Mouse (Mus musculus) erythroblast, embryonic 14.5 days (primary cell): ENCODE data around the gene Rbmx2. TPM values are rescaled to one million over a fixed set of nuclear protein-coding genes. Genes with fewer than 3 reads are reported as not detected.

Experiments
- H3K27me3 ChIP-seq: 2 replicates; pipeline ENCODE4 v1.6.1; 2012; ENCODE audit warnings: inconsistent platforms; ENCODE audit not compliant: control insufficient read depth
- H3K36me3 ChIP-seq: 2 replicates; pipeline ENCODE4 v1.6.1; 2012; ENCODE audit warnings: mild to moderate bottlenecking, inconsistent platforms; ENCODE audit not compliant: control insufficient read depth
- H3K4me1 ChIP-seq: 2 replicates; pipeline ENCODE4 v1.6.1; 2012; ENCODE audit warnings: inconsistent platforms; ENCODE audit not compliant: control insufficient read depth
- H3K4me3 ChIP-seq: replicated peaks from 2 replicates; pipeline ENCODE3; 2012; ENCODE audit warnings: moderate library complexity, mild to moderate bottlenecking, inconsistent platforms
- H3K9me3 ChIP-seq: 2 replicates; pipeline ENCODE4 v1.6.1; 2012; ENCODE audit warnings: low read length, inconsistent platforms, mixed read lengths; ENCODE audit not compliant: control insufficient read depth
- GATA1 ChIP-seq: IDR thresholded peaks from 2 replicates; pipeline ENCODE4 v1.6.1; 2012; ENCODE audit warnings: low read length, inconsistent platforms, mixed read lengths
- TAL1 ChIP-seq: IDR thresholded peaks from 3 replicates; pipeline ENCODE4 v1.6.1; 2012; ENCODE audit warnings: low read length, inconsistent platforms, mixed read lengths
- polyA plus RNA-seq: library from polyadenylated mRNA; stranded (reverse); fragments of >175 nt; gene quantifications from 2 replicates; pipeline ENCODE4 v1.2.3, GENCODE M21; 2012

Rbmx2 gene
- polyA plus RNA-seq, 1 experiment, result 3.9 TPM

- Histone ChIP-seq H3K4me3 (no peak overlapping the region), H3K27me3 (no peaks in the 10 kb centered on the region), H3K9me3 (no peaks in the 10 kb centered on the region), H3K4me1 (no peaks in the 10 kb centered on the region), H3K36me3 (no peaks in the 10 kb centered on the region)
- no peak for TF ChIP-seq GATA1
- no peak for TF ChIP-seq TAL1
Measured at GRCm38 (mm10) chrX:48754710-48755283, 60.0 kb downstream of the Rbmx2 start.

Other genes with a start within 250 kb of the Rbmx2 start
- 0.06 and 0.09 TPM in 2 replicates for gene Elf4, start 231.9 kb upstream of the Rbmx2 start, polyA plus RNA-seq
- 0.25 and 0.31 TPM in 2 replicates for gene Aifm1, start 181.4 kb upstream of the Rbmx2 start, polyA plus RNA-seq
- gene Rab33a, start 175.7 kb upstream of the Rbmx2 start, polyA plus RNA-seq, result not detected in 2 replicates
- not detected in 2 replicates for gene Zfp280c, start 100.5 kb upstream of the Rbmx2 start, polyA plus RNA-seq
- 0.02 TPM in 1 of 2 replicates, not detected in the other for gene Slc25a14, start 71.6 kb upstream of the Rbmx2 start, polyA plus RNA-seq
- not detected in 2 replicates for gene Gpr119, start 20.5 kb upstream of the Rbmx2 start, polyA plus RNA-seq
- gene Gm595, start 182.7 kb downstream of the Rbmx2 start, polyA plus RNA-seq, result not detected in 2 replicates